Mouse (Mus musculus) forebrain, embryonic 13.5 days (tissue): ENCODE results near the gene 1700021F05Rik. TPM values are rescaled to one million over a fixed set of nuclear protein-coding genes. Genes with fewer than 3 reads are reported as not detected.

Experiments used
- ATAC-seq: fragments of 200-750 bp; cut with Nextera tagmentation; 2 replicates; pipeline ENCODE4 v1.8.0; 2017
- H3K27ac ChIP-seq: fragments of 300-500 bp; sonication (generic); 2 replicates; pipeline ENCODE4 v1.5.1; 2015; ENCODE audit warnings: inconsistent platforms, mild to moderate bottlenecking, moderate library complexity
- H3K27me3 ChIP-seq: fragments of 300-500 bp; sonication (generic); 2 replicates; pipeline ENCODE4 v1.6.1; 2015; ENCODE audit warnings: mild to moderate bottlenecking, inconsistent platforms
- H3K36me3 ChIP-seq: fragments of 300-500 bp; sonication (generic); 2 replicates; pipeline ENCODE4 v1.6.1; 2015; ENCODE audit warnings: mild to moderate bottlenecking, inconsistent platforms; ENCODE audit not compliant: poor library complexity, severe bottlenecking
- H3K4me1 ChIP-seq: fragments of 300-500 bp; sonication (generic); 2 replicates; pipeline ENCODE4 v1.6.1; 2015; ENCODE audit warnings: inconsistent platforms
- H3K4me2 ChIP-seq: fragments of 300-500 bp; sonication (generic); 2 replicates; pipeline ENCODE4 v1.6.1; 2015; ENCODE audit warnings: inconsistent platforms, mild to moderate bottlenecking, moderate library complexity
- H3K4me3 ChIP-seq: fragments of 300-500 bp; sonication (generic); 2 replicates; pipeline ENCODE4 v1.5.1; 2015; ENCODE audit warnings: mild to moderate bottlenecking, inconsistent platforms
- H3K9ac ChIP-seq: fragments of 300-500 bp; sonication (generic); 2 replicates; pipeline ENCODE4 v1.6.1; 2015; ENCODE audit warnings: mild to moderate bottlenecking, inconsistent platforms
- H3K9me3 ChIP-seq: fragments of 300-500 bp; sonication (generic); replicated peaks from 2 replicates; pipeline ENCODE4 v1.6.1; 2016; ENCODE audit warnings: inconsistent platforms
- WGBS: fragments of 180-500 bp; shearing (Covaris S2); methylation state at CpG from one replicate; pipeline ENCODE4 v1.1.7; 2015; 5-methylcytosine and 5-hydroxymethylcytosine counted together
- polyA plus RNA-seq: library from polyadenylated mRNA; unstranded; fragments of >200 nt; fragmentation: Nextera tagmentation; extraction: Ambion mirVana; gene quantifications from 2 replicates; pipeline ENCODE4 v1.2.1, GENCODE M21; 2015

1700021F05Rik gene
- polyA plus RNA-seq, 1 experiment from 2014 or later, result 65.2 TPM

GRCm38 (mm10) chr10:43478751-43479435 is 61.9 kb downstream of the 1700021F05Rik start, which contains the start of gene Bend3:
Gene Bend3 (plus strand): TSS chr10:43478831.
- peak within 1 kb of the TSS; percentile 79 for H3K4me3 ChIP-seq
- H3K36me3 ChIP-seq, result no peaks in the 10 kb centered on the region
- no peaks in the 10 kb centered on the region for H3K27me3 ChIP-seq
- WGBS, result under 1% methylated on average over 58 of the region's 101 CpGs
- peak within 1 kb of the TSS; percentile 90 for H3K4me2 ChIP-seq
- ATAC-seq, result peak; percentile 65
- peak within 1 kb of the TSS; percentile 98 for H3K27ac ChIP-seq
- H3K9ac ChIP-seq, result peak within 1 kb of the TSS; percentile 97
- no peaks in the 10 kb centered on the region for H3K9me3 ChIP-seq
- peaks cover 50% of the 10 kb centered on the region for H3K4me1 ChIP-seq

DNA sequence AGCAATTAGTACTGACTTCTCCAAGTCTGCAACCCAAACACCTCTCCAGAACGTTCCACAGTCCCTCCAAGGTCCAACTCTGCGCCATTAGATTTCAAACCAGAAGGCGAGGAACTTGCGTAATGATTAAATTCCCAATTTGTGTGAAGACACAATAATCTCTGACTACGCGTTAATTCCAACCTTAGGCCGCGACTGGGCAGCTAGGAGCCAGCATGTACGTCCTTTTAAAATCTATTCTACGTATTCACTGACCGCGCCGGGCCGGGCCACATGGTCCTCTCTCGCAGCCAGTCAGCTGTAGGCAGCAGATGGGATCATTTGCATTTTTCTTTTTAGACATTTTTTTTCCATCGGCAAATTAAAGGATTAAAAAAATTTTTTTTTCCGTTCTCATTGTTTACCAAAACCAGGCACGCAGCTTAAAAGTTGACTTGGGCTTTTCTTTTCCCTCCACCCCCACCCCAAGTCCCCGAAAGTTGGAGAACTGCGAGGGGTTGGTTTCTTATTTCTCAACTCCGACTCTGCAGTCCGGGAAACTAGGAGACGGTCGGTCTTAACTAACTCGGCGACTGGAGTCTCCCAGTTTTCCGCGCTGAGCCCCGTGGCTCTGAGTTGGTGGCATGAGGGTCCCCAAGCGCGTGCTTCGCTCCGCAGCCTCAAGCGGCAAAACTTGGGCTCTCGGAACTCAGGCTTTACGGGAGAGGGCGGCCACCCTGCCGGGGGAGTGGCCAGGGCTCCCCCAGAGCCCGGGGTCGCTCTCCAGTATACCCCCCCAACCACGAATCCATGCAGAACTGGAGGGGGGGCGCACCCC is 62.7 kb downstream of the 1700021F05Rik start:
- peak; percentile 55 for ATAC-seq
- Histone ChIP-seq H3K9ac (peak overlapping the region; percentile 97), H3K4me3 (peak overlapping the region; percentile 79), H3K36me3 (no peaks in the 10 kb centered on the region), H3K27me3 (no peaks in the 10 kb centered on the region), H3K4me2 (peak overlapping the region; percentile 90), H3K4me1 (peaks cover 43% of the 10 kb centered on the region), H3K9me3 (no peaks in the 10 kb centered on the region), H3K27ac (peak overlapping the region; percentile 98)
- WGBS, result under 1% methylated on average over 42 of the region's 42 CpGs

GRCm38 (mm10) chr10:43477459-43477858 is 63.3 kb downstream of the 1700021F05Rik start:
- WGBS, result 1% methylated on average over 9 of the region's 9 CpGs
- H3K4me3 ChIP-seq, result peak overlapping the region; percentile 79
- peak overlapping the region; percentile 90 for H3K4me2 ChIP-seq
- no peaks in the 10 kb centered on the region for H3K9me3 ChIP-seq
- H3K9ac ChIP-seq, result peak overlapping the region; percentile 97
- no peaks in the 10 kb centered on the region for H3K27me3 ChIP-seq
- no peak for ATAC-seq
- peaks cover 37% of the 10 kb centered on the region for H3K4me1 ChIP-seq
- H3K27ac ChIP-seq, result peak overlapping the region; percentile 98
- H3K36me3 ChIP-seq, result no peaks in the 10 kb centered on the region

GRCm38 (mm10) chr10:43475376-43475775 is 65.4 kb downstream of the 1700021F05Rik start:
- Histone ChIP-seq H3K9me3 (no peaks in the 10 kb centered on the region), H3K4me2 (no peak overlapping the region), H3K36me3 (no peaks in the 10 kb centered on the region), H3K27me3 (no peaks in the 10 kb centered on the region), H3K9ac (no peak overlapping the region), H3K4me3 (no peak overlapping the region), H3K4me1 (peaks cover 18% of the 10 kb centered on the region), H3K27ac (no peak overlapping the region)
- no peak for ATAC-seq
- 64% methylated on average over 4 of the region's 4 CpGs for WGBS

Other genes starting within 250 kb of the 1700021F05Rik start
- gene Bend3, start 62.2 kb downstream of the 1700021F05Rik start, polyA plus RNA-seq, result 3.8 and 5.0 TPM in 2 replicates
- gene Gm9803, start 16.9 kb downstream of the 1700021F05Rik start, polyA plus RNA-seq, result 19.4 and 23.4 TPM in 2 replicates
- 700 and 710 TPM in 2 replicates for gene Cd24a, start 37.3 kb upstream of the 1700021F05Rik start, polyA plus RNA-seq